Mouse (Mus musculus) T-helper 2 cell (primary cell): ENCODE data around the gene Mthfd2.
"Not testable (repeated sequence)": the region's sequence is repeated elsewhere in the genome, so short reads cannot be mapped to it uniquely, and the experiment has no call there.

Experiments used
- in situ Hi-C: fragments of 300-600 bp; cut with MboI, MseI; formaldehyde crosslinking; loops from one replicate; pipeline ENCODE4 v1.15.1; 2025; ENCODE audit warnings: high pct_unique_total_duplicates

Mthfd2 gene

GRCm38 (mm10) chr6:83325525-83326393 lies at the start of gene Mthfd2, which contains the start of gene Mob1a:
Mthfd2 (minus strand) TSS chr6:83325908.
Mob1a (plus strand) TSS chr6:83326016.
- in situ Hi-C loops: no loop called here

GRCm38 (mm10) chr6:83373704-83374300 lies 48.1 kb upstream of the Mthfd2 start:
- in situ Hi-C loops: no loop called here

GRCm38 (mm10) chr6:83371350-83371749 lies 45.6 kb upstream of the Mthfd2 start:
- in situ Hi-C loops: no loop called here

- in situ Hi-C loops: no loop called here
Measured at GRCm38 (mm10) chr6:83370316-83370965, 44.7 kb upstream of the Mthfd2 start.

GRCm38 (mm10) chr6:83363075-83363474 lies 37.4 kb upstream of the Mthfd2 start:
- in situ Hi-C loops: no loop called here

GRCm38 (mm10) chr6:83361523-83362248 lies 36.0 kb upstream of the Mthfd2 start:
- in situ Hi-C loops: no loop called here

GRCm38 (mm10) chr6:83357436-83357835 lies 31.7 kb upstream of the Mthfd2 start:
- in situ Hi-C loops: loop anchor here (5.0 kb wide), 2 partner anchors 155 to 320 kb away; partner anchors contain the start of gene Cd207

- in situ Hi-C loops: loop anchor here (5.0 kb wide), 2 partner anchors 156 to 321 kb away; partner anchors contain the start of gene Cd207
Measured at GRCm38 (mm10) chr6:83356569-83357138, 30.9 kb upstream of the Mthfd2 start.

- in situ Hi-C loops: loop anchor here (5.0 kb wide), 2 partner anchors 157 to 322 kb away; partner anchors contain the start of gene Cd207
Measured at GRCm38 (mm10) chr6:83354856-83355781, 29.4 kb upstream of the Mthfd2 start.

GRCm38 (mm10) chr6:83352666-83353410 lies 27.1 kb upstream of the Mthfd2 start:
- in situ Hi-C loops: no loop called here

- in situ Hi-C loops: no loop called here
Measured at GRCm38 (mm10) chr6:83351490-83352160, 25.9 kb upstream of the Mthfd2 start.

GRCm38 (mm10) chr6:83350851-83351405 lies 25.2 kb upstream of the Mthfd2 start:
- in situ Hi-C loops: no loop called here

GRCm38 (mm10) chr6:83350172-83350571 lies 24.5 kb upstream of the Mthfd2 start:
- in situ Hi-C loops: no loop called here

- in situ Hi-C loops: no loop called here
Measured at GRCm38 (mm10) chr6:83349274-83349958, 23.7 kb upstream of the Mthfd2 start.

GRCm38 (mm10) chr6:83348873-83349272 lies 23.2 kb upstream of the Mthfd2 start, which contains the start of gene Bola3:
Bola3 (plus strand) TSS chr6:83349147.
- in situ Hi-C loops: no loop called here

GRCm38 (mm10) chr6:83347916-83348315 lies 22.2 kb upstream of the Mthfd2 start:
- in situ Hi-C loops: no loop called here

GRCm38 (mm10) chr6:83345285-83345684 lies 19.6 kb upstream of the Mthfd2 start:
- in situ Hi-C loops: not testable (repeated sequence)

GRCm38 (mm10) chr6:83342957-83343356 lies 17.2 kb upstream of the Mthfd2 start:
- in situ Hi-C loops: no loop called here
